Mouse (Mus musculus): Measurements from ENCODE around the gene Lemd1. TPM values are rescaled to one million over a fixed set of nuclear protein-coding genes. Genes with fewer than 3 reads are reported as not detected.

Lemd1 gene
- polyA plus RNA-seq, 2 experiments: not detected

DNA sequence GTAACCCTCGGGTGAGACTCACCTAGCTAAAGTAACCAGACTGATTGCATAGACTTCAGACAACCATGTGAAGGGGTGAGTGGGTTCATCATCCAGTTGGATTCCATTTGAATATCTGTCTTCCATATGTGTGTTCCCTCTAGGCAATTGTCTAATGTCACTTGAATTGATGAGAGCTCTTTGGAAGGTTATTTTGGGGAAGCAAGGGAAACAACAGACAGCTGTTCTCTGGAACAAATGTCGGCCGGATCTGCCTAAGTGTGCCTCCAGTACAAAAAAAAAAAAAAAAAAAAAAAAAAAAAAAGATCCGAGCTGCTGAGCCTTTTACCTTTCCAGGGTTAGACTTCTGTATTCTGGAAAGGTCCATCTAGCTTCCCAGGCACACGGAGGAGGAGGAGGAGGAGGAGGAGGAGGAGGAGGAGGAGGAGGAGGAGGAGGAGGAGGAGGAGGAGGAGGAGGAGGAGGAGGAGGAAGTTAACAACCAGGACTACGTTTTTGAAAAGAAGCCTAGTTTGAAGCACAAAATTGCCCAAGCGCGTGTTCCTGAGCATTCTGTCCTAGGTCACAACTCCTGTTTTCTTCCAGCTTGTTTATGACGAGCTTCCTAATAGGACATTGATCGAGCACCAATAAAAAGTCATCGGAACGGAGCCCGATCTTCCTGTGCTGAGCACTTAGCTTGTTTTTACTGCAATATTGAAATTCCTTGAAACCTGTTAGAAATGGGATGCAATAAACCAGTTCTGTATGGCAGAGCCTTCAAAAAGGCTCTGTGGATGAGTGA lies 35.3 kb downstream of the Lemd1 start:
- Histone ChIP-seq H3K9me3 (ENCODE audit: control insufficient read depth, low read length) (no peaks in the 10 kb centered on the region), H3K4me2 (ENCODE audit: low read depth) (no peak overlapping the region), H3K36me3 (replicated peaks; ENCODE audit: control insufficient read depth, insufficient read depth, low read depth) (no peaks in the 10 kb centered on the region), H3K4me3 (ENCODE audit: insufficient read depth in 1 of 2, low read depth in 2 of 2, low read length in 2 of 2) (no peak overlapping the region), H3K27me3 (ENCODE audit: control insufficient read depth, insufficient read depth, low read length) (no peaks in the 10 kb centered on the region; the same call in 1 of the 2 replicates), H3K4me1 (replicated peaks; ENCODE audit: control insufficient read depth in 2 of 2, insufficient read depth in 2 of 2, low read length in 1 of 2) (no peaks in the 10 kb centered on the region), H3K9ac (replicated peaks) (no peak overlapping the region), H3K27ac (no peak overlapping the region)
- TF ChIP-seq CTCF (IDR thresholded peaks at IDR 0.05; ENCODE audit: low read depth): no peak
- no peak for TF ChIP-seq EP300 (IDR thresholded peaks at IDR 0.05; ENCODE audit: low read depth)
- ATAC-seq (ENCODE audit: insufficient read depth) (no peak), DNase-seq (ENCODE audit: low read depth in 3 of 3, low spot score in 3 of 3) (no peak)
- 53% methylated on average over 13 of the region's 13 CpGs for WGBS (ENCODE audit: insufficient replicate concordance)

GRCm38 (mm10) chr1:132229667-132230066 lies 38.4 kb downstream of the Lemd1 start, which contains the start of gene Gm10188:
Gm10188 (minus strand) TSS chr1:132229767.
- Histone ChIP-seq H3K4me3 (ENCODE audit: insufficient read depth in 1 of 2, low read depth in 2 of 2, low read length in 2 of 2) (no peak within 1 kb of the TSS), H3K27me3 (ENCODE audit: control insufficient read depth, insufficient read depth, low read length) (peaks cover under 1% of the 10 kb centered on the region)
- 61% methylated on average over 3 of the region's 3 CpGs for WGBS (ENCODE audit: insufficient replicate concordance)

DNA sequence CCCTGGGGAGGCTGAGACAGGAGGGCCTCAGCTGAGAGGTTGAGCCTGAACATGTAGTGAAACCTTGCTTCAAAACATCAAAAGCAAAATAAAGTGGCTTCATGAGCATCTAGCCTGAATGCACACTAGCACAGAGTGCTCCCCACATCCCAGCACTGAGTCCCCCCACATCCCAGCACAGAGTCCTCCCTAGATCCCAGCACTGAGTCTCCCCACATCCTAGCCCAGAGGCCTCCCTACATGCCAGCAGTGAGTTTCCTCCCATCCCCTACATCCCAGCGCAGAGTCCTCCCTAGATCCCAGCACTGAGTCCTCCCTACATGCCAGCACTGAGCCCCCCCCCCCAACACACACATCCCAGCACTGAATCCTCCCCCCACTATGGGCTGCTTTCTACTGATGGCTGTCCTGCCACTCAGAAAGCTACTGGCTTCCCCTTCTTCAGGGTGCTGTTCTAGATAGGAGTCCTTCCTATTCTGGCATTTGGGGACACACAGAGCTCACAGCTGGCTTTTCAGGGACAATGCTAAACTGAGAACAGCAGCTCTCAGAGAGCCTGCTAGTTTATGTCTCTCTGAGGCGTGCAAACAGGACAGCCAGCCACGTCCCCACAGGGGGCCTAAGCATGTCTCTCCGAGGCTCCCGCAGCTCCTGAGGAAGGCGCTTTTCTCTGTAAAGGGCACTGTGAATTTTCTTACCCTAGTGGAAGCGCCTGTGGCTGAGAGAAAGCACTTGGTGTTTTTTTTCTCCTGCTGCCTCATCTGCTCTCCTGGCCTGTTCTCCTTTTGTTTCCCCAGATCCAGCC lies 40.4 kb downstream of the Lemd1 start:
- no peaks in the 10 kb centered on the region for H3K9me3 ChIP-seq (ENCODE audit: control insufficient read depth, low read length)
- no peak overlapping the region for H3K4me2 ChIP-seq (ENCODE audit: low read depth)
- no peak overlapping the region for H3K4me3 ChIP-seq (ENCODE audit: insufficient read depth in 1 of 2, low read depth in 2 of 2, low read length in 2 of 2)
- H3K9ac ChIP-seq (replicated peaks): no peak overlapping the region
- no peak for ATAC-seq (ENCODE audit: insufficient read depth)
- no peaks in the 10 kb centered on the region for H3K36me3 ChIP-seq (replicated peaks; ENCODE audit: control insufficient read depth, insufficient read depth, low read depth)
- H3K27me3 ChIP-seq (ENCODE audit: control insufficient read depth, insufficient read depth, low read length): peaks cover 3% of the 10 kb centered on the region
- no peak overlapping the region for H3K27ac ChIP-seq
- no peaks in the 10 kb centered on the region for H3K4me1 ChIP-seq (replicated peaks; ENCODE audit: control insufficient read depth in 2 of 2, insufficient read depth in 2 of 2, low read length in 1 of 2)
- WGBS (ENCODE audit: insufficient replicate concordance): 55% methylated on average over 7 of the region's 7 CpGs
- no peak for DNase-seq (ENCODE audit: low read depth in 3 of 3, low spot score in 3 of 3)
- TF ChIP-seq EP300 (IDR thresholded peaks at IDR 0.05; ENCODE audit: low read depth) (no peak), CTCF (IDR thresholded peaks at IDR 0.05; ENCODE audit: low read depth) (no peak)

More at GRCm38 (mm10) chr1:132229667-132230066, 38.4 kb downstream of the Lemd1 start, which contains the start of gene Gm10188:
- H3K9ac ChIP-seq (replicated peaks): no peak within 1 kb of the TSS
- no peaks in the 10 kb centered on the region for H3K4me1 ChIP-seq (replicated peaks; ENCODE audit: control insufficient read depth in 2 of 2, insufficient read depth in 2 of 2, low read length in 1 of 2)
- no peak for ATAC-seq (ENCODE audit: insufficient read depth)
- H3K4me2 ChIP-seq (ENCODE audit: low read depth): no peak within 1 kb of the TSS
- no peaks in the 10 kb centered on the region for H3K9me3 ChIP-seq (ENCODE audit: control insufficient read depth, low read length)
- TF ChIP-seq CTCF (IDR thresholded peaks at IDR 0.05; ENCODE audit: low read depth): no peak
- no peak for TF ChIP-seq EP300 (IDR thresholded peaks at IDR 0.05; ENCODE audit: low read depth)
- DNase-seq (ENCODE audit: low read depth in 3 of 3, low spot score in 3 of 3): no peak
- H3K27ac ChIP-seq: no peak within 1 kb of the TSS
- H3K36me3 ChIP-seq (replicated peaks; ENCODE audit: control insufficient read depth, insufficient read depth, low read depth): no peaks in the 10 kb centered on the region

DNA sequence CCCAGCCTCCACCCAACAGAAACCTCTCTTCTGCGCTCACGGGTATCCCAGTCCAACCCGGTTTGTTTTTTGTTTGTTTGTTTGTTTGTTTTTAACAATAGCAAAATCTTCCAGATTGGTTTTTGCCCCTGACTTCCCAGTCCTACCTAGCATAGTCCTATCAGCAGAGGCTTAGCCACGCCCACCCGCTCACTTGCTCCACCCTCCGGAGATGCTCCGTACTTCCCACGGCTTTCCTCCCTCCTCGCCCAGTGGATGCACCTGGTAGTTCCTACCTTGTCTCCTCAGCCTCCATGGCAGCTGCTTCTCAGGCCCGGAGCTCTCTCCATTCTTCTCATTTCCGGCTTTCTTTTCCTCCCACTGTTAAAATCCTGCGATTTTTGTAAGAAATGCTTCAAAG lies 42.3 kb downstream of the Lemd1 start:
- H3K9ac ChIP-seq (replicated peaks): no peak overlapping the region
- TF ChIP-seq EP300 (IDR thresholded peaks at IDR 0.05; ENCODE audit: low read depth) (no peak), CTCF (IDR thresholded peaks at IDR 0.05; ENCODE audit: low read depth) (peak; percentile 47)
- no peaks in the 10 kb centered on the region for H3K4me1 ChIP-seq (replicated peaks; ENCODE audit: control insufficient read depth in 2 of 2, insufficient read depth in 2 of 2, low read length in 1 of 2)
- no peak overlapping the region for H3K4me3 ChIP-seq (ENCODE audit: insufficient read depth in 1 of 2, low read depth in 2 of 2, low read length in 2 of 2)
- ATAC-seq (ENCODE audit: insufficient read depth) (no peak), DNase-seq (ENCODE audit: low read depth in 3 of 3, low spot score in 3 of 3) (no peak)
- no peaks in the 10 kb centered on the region for H3K36me3 ChIP-seq (replicated peaks; ENCODE audit: control insufficient read depth, insufficient read depth, low read depth)
- peaks cover 3% of the 10 kb centered on the region for H3K27me3 ChIP-seq (ENCODE audit: control insufficient read depth, insufficient read depth, low read length)
- H3K9me3 ChIP-seq (ENCODE audit: control insufficient read depth, low read length): no peaks in the 10 kb centered on the region
- H3K27ac ChIP-seq: no peak overlapping the region
- no peak overlapping the region for H3K4me2 ChIP-seq (ENCODE audit: low read depth)
- WGBS (ENCODE audit: insufficient replicate concordance): 16% methylated on average over 12 of the region's 12 CpGs

DNA sequence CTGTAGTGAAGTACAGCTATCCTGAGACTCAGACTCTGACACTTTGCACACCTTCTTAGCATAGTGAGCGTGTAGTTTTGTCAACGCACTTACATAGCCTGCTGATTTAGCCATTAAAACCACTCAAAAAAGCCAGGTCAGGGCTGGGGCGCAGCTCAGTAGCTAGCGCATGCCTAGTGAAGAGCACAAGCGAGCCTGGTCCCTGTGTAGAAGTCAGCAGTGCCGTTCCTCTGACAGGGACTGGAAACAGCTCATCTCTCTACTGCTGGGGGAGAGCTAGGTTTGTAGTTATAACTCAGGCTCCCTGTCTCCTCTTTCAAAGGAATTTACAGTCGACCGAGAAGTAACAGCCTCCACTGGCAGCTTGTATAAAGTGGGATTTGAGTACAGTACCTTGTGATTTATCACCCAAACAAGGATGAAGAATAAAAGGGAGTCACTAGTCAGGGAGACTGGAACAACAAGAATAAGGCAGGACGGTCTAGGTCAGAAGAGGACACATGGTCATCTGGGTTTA lies 43.6 kb downstream of the Lemd1 start:
- 59% methylated on average over 9 of the region's 9 CpGs for WGBS (ENCODE audit: insufficient replicate concordance)
- Histone ChIP-seq H3K27ac (no peak overlapping the region), H3K4me1 (replicated peaks; ENCODE audit: control insufficient read depth in 2 of 2, insufficient read depth in 2 of 2, low read length in 1 of 2) (no peaks in the 10 kb centered on the region), H3K9ac (replicated peaks) (no peak overlapping the region), H3K4me3 (ENCODE audit: insufficient read depth in 1 of 2, low read depth in 2 of 2, low read length in 2 of 2) (no peak overlapping the region), H3K9me3 (ENCODE audit: control insufficient read depth, low read length) (no peaks in the 10 kb centered on the region), H3K36me3 (replicated peaks; ENCODE audit: control insufficient read depth, insufficient read depth, low read depth) (no peaks in the 10 kb centered on the region), H3K4me2 (ENCODE audit: low read depth) (no peak overlapping the region), H3K27me3 (ENCODE audit: control insufficient read depth, insufficient read depth, low read length) (peaks cover 3% of the 10 kb centered on the region)
- ATAC-seq (ENCODE audit: insufficient read depth): no peak
- TF ChIP-seq CTCF (IDR thresholded peaks at IDR 0.05; ENCODE audit: low read depth) (no peak), EP300 (IDR thresholded peaks at IDR 0.05; ENCODE audit: low read depth) (no peak)
- no peak for DNase-seq (ENCODE audit: low read depth in 3 of 3, low spot score in 3 of 3)

Measured in liver, embryonic 14.5 days (tissue).